Mouse (Mus musculus): Measurements from ENCODE around the gene Gapdhs.
"Not testable (repeated sequence)": the region's sequence is repeated elsewhere in the genome, so short reads cannot be mapped to it uniquely, and the experiment has no call there.

Gene Gapdhs

DNA sequence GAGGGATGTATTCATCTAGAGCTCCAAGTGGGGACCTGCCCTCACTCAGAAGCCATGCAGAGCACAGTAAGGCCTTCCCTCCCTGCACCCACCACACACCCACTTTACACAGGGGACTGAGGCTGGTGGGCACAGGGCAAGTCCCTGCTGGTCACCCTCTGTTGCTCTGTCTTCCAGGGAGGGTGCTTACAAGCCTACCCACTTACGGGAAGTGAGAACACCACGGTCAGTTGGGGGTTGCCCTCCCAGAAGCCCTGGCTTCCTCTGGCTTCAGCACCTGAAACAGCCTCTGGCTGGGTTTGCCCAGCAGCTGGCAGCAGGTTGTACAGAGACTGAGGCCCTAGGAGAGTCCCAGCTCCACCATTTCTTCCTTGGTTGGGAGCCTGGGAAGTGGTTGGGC is 911 bp downstream of the Gapdhs start:
- not testable (repeated sequence) for DNase-seq

DNA sequence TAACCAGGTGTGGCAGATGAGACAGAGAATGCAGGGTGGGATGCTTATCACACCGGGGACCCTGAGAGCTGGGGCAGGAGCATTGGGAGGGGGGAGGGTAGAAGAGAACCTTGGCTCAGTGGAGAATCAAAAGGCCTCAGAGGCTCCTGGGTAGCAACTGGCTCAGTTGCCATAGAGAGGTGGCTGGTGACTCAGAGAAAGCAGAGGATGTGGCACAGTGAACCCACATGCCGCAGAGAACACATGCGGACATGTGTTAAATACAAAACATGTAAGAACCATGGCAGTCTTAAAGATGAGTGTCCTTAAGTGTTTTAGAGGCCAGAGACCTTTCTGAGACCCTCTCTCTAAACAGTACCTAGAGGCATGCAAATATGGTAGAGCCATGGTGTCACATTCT is 7.3 kb downstream of the Gapdhs start:
- DNase-seq: no peak

DNA sequence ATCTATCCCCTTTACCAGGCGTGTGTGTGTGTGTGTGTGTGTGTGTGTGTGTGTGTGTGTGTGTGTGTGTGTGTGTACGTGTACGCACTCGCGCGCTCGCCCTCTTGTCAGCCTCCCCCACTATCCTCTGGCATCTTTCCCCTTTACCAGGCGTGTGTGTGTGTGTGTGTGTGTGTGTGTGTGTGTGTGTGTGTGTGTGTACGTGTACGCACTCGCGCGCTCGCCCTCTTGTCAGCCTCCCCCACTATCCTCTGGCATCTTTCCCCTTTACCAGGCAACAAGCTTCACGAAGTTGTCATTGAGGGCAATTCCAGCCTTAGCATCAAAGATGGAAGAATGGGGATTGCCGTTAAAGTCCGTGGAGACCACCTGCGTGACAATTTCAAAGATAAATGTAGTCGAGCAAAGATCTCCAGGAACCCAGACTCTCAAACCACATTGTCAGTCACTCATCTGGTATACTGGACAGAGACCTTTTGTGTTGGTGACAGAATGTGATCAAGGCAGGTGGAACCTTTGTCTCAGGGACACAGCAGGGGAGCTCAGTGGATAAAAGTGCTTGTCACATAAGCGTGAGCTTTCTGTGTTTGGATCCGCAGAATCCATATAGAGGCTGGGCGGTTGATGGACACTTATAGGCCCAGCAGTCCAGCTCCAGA is 13.3 kb downstream of the Gapdhs start:
- not testable (repeated sequence) for DNase-seq

DNA sequence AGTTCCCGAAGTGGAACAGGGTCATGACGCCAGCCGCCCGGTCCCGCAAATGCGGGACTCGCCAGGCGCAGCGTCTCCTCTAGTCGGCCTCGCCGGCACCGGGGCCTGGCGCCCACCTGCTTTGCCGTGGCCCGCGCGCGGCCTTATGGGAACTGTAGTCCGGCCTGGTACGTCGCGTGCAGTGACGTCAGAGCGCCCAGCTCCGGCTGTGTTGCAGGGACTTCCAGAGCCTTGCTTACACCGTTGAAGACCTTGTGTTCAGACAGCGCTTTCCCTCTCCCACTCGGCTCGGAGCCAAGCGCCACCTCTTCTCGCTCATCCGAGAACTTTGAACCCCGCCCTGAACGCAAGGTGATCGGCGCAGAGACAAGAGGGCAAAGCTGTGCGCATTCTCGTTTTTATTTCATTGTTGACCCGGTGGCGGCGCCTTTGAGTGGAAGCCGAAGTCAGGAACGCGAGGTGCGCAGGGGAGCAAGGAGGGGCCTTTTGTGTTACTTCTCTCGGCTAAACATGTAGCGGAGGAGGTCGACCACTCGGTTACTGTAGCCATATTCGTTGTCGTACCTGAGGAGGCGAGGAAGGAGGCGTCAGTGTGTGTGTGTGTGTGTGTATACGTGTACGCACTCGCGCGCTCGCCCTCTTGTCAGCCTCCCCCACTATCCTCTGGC is 14.0 kb downstream of the Gapdhs start, which contains the start of gene Tmem147:
Gene Tmem147, minus strand, starts transcription at position 145 of the 668 bp plus-strand sequence.
- DNase-seq: peak; percentile 92

DNA sequence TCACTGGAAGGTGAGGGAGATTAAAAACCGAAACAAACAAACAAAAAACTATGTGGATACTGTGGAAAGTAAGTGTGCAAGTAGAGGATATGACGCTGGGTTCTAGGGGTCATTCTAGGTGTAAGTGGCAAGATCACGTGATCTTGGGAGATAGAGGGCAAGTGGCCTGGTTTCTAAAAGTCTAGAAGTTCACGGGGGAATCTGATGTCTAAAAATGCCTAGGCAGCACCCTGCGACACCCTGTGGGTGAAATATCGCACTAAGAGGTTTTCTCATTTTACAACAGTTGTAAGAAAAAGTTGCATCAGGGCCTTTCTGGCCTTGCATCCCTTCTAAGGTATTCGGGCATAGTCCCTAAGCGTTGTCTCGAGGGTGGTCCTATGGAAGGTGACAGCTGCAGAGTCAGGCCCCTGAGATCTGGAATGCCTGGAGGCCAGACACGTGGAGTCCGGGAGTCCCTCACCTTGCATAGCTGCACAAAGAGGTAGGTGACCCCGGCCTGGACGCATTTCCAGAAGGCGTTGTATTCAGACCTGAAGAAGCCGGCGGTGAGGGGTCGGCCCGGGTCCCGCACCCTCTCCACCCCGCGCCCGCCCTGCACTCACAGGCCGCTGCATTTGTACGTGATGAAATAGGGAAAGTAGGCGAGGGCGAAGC is 14.6 kb downstream of the Gapdhs start:
- no peak for DNase-seq

DNA sequence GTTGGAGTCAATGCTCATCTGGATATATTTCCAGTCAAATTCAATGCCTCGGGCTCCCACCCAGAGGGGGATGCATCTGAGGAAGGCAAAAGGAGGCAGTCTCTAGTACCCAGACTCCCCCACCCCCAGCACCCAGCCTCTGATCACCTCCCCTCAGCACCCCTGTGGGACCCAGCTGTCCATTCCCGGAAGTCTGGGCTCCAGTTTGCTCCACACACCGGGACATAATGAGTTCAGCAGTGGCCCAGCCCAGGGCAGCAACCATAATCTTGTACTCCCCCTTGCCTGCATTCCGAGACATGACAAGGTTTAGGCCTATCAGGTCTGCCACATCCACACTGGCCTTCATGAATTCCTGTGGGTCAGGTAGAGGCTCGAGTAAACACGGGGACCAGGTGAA is 15.3 kb downstream of the Gapdhs start:
- DNase-seq: no peak

DNA sequence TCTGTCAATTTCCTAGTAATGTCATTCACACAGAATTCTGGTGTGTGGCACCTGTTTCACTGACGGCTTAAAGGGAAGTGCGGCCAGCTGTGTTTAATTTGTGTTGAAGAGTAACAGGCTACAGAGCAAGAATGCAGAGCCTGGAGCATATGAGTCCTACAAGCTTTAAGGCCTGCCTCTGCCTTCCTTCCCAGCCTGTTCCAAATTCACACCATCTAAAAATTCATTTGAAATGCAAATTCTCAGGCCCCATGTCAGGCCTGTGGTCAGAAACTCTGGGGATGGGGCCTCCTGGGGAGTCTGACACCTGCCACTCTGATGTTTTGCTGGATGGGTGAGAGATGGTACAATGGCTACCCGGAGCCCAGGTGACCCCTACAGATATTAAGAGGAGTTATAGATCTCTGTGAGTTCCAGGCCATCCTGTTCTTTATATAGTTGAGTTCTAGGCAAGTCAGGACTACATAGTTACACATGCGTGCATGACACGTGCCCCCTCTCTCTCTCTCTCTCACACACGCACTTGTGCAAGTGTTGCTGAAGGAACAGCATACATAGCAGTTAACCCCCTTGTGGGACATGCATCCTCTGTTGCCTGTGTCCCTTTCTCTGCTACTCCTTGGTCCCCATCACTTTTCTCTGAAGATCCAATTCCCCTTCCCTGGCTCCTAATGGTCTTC is 20.1 kb downstream of the Gapdhs start:
- no peak for DNase-seq

DNA sequence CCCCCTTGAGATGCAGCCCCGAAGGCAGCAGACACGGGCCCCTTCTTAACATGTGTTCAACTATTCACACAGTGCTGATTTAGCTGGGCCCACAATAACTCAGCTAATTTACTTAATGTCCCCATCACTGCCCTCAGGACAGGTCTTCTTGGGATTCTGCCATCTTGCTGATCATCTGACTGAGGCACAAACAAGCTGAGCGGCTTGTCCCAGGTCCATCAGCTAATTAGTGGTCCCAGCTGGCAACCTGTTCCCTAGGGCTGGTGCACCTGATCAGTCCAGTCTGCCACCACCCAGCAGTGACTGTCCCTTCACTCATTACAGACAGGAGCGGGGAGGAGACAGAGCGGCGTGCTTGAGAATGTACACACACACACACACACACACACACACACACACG is 22.2 kb downstream of the Gapdhs start:
- DNase-seq: no peak

DNA sequence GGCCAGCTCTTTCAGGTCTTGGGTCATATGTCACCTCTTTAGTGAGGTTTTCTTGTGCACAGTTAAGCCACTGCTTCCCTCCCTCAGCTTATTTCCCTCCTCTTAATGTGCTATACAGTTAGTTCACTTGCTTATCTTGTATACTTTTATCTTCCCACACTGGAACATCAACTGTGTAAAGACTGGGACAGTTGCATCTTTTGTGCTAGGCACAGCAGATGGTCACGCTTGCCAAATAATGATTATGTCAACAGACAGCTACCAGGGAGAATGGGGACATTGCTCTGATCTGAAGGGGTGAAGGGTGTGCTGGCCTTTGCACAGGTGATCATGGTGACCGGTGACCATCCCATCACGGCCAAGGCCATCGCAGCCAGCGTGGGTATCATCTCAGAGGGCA is 23.8 kb downstream of the Gapdhs start:
- no peak for DNase-seq

DNA sequence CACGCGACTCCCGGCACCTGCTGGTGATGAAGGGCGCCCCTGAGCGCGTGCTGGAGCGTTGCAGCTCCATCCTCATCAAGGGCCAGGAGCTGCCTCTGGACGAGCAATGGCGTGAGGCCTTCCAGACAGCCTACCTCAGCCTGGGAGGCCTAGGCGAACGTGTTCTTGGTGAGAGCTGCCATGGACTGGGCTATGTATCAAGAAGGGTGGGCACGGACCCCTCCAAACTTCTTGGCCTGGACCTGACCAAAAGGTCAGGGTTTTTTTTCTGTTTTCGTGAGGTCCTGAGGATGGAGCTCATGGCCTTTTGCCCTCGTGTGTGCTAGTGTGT is 25.8 kb downstream of the Gapdhs start:
- DNase-seq: no peak

DNA sequence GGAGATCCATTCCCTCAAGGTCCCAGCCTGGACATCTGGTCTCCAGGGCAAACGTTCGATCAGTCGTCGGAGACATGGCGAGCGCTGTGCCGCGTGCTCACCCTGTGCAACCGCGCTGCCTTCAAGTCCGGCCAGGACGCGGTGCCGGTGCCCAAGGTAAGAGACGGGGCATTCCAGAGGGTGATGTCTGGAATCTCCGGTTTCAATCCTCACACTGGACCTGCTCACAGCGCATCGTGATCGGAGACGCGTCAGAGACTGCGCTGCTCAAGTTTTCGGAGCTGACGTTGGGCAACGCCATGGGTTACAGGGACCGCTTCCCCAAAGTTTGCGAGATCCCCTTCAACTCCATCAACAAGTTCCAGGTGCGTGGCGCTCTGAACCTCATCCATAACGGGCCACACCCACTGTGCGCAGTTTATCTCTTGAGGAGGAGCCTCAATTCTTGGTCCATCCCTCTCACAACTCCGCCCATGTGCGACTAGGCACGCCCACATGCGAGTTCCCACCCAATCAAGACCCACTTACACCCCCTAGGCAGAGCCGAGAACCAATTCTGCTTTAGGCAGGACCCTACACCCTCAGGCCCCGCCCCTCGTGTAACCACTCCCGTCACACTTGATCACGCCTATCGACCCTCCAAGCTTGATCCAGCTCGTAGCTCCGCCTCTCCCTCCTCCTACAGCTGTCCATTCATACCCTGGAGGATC is 26.3 kb downstream of the Gapdhs start:
- DNase-seq: no peak

DNA sequence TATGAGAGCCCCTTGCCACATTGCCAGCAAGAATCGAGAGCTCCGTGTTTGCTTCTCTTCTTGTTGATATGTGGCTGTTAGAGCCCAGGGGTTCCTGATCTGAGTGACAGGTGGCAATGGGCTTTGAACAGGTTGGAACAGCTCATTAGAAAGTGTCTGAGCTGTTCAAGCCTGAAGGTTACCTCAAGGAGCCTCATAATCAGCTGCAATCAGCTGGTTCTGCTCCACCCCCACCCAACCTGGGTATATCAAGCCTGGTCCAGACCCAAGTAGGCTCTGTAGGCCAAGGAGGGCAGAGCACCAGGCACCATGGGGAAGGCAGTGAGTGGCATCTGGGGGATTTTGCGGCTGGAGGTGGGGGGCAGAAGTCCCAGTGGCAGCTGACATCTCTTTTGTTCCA is 31.5 kb downstream of the Gapdhs start, which contains the start of gene Atp4a:
Gene Atp4a, plus strand, starts transcription at position 268 of the 400 bp plus-strand sequence.
- DNase-seq: no peak

DNA sequence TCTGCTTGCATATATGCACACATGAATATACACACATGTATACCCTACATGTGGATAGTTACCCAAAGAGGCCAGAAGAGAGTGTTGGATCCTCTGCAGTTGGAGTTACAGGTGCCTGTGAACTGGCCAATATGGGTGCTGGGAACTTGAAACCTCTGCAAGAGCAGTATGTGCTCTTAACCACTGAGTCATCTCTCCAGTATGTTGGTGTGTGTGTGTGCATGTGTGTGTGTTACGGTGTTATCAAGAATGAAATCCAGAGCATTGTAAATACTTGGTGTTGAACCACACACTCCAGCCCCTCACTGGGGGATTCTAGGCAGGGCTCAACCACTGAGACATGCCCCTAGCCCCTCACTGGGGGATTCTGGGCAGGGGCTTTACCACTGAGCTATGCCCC is 36.0 kb downstream of the Gapdhs start:
- no peak for DNase-seq

DNA sequence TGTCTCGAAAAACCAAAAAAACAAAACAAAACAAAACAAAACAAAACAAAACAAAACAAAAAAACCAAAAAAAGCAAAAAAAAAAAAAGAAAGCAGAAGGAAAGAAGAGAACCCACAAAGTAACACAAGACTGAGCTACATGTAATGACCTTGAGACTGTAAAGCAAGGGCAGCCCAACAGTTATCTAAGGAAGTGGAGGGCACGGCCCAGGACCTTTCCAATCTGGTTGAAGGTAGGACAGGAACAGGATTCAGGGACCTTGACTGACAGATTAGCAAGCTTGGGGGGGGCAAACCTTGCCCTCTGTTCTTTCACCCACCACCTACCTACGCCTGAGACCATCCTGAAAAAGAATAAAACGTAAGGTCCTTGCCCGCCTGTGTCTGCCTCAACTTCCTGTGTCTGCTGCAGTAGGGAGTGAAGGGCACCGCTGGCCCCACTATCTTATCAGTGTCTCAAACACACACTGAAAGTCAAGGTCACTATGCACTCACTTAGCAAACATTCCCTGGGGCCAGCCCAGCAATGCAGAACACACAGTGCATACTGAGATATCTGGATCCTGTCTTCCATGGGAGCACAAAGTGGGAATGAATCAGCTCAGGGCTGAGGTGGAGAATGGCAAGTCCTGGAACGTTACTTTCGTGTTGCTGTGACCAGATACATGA is 37.1 kb downstream of the Gapdhs start:
- DNase-seq: no peak

DNA sequence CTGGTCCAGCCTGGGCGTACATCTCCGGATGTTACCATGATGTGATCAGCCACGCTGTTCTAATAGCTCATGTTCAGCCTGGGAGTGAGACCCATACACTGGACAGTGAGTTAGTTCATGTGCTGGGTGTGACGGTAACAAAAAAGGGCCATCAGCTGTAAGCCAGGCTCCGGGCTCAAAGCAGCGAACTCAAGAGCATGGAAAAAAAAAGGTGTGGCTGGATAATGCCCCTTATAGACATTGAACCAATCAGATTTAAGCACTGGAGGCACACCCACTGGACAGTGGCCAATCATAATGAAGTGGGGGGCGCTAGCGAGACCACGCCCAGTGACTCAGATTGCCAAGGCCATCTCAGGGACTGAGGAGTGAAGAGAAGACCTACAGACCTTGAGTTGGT is 44.9 kb downstream of the Gapdhs start, which contains the start of gene 2200002J24Rik:
Gene 2200002J24Rik, plus strand, starts transcription at position 338 of the 400 bp plus-strand sequence.
- DNase-seq: no peak

DNA sequence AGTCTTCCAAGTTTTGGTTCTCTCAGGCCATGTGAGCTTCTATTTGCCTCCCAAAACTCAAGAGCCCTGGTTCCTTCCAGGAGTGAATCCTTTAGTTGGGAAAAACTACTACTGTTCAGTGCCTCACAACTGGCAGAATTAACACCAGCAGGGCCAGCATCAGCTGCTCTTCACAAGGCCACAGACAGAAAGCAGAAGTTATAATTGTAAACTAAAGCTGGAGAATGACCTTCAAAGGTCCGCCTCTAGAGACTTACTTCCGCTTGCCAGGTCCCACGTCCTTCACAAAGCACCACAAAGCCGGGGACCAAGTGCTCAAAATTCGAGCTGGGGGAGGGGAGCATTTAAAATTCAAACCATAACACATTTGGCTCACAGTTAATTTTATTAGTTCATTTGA is 45.4 kb downstream of the Gapdhs start:
- DNase-seq: no peak

DNA sequence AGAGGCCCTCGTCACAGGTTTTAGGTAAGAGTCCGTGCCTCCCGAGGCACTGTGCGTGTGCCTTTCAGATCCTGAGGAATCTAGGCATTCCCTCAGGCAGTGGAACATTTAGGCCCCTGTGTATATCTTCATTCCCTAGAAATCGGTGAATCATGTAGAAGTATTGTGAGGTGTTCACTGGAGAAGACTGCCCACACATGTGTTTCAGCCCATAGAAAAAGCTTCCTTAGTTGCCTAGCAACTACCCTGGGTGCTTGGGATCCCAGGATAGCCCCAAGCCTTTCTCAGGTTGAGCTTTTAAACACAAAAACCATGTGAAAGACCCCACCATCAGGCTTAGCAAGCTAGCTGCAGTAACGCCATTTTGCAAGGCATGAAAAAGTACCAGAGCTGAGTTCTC is 55.2 kb downstream of the Gapdhs start:
- no peak for DNase-seq

DNA sequence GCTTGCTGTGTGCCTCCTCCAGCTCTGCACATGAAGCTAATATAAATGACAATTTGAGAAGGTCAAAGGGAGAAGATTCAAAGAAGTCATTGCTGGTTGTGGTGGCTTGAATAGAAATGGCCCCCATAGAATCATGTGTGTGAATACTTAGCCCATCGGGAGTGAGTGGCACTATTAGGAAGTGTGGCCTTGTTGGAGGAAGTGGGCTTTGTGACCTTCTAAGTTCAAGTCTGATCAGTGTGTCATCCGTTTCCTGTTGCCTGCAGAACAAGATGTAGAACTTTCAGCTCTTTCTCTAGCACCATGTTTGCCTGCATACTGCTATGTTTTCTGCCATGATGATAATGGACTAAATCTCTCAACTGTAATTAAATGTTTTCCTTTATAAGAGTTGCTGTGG is 60.1 kb downstream of the Gapdhs start:
- no peak for DNase-seq

DNA sequence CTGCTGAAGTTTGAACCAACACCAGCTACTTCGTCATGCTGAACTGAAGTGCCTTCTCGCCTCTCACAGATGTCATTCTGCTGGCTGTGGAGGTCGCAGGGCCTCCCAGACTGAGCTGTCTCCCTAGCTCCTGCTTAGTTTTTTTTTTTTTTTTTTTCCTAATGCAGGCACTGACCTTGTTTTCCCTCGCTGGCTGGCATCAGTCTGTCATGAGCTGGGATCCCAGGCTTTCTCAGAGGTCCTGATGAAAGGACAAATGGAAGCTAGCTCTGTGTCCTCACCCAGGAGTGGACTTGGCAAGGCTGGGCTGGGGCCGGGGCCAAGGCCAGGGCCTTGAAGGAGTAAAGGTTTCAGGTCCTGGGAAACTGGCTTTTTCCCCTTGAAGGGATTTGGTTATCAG is 61.6 kb downstream of the Gapdhs start:
- DNase-seq: no peak

All from cerebellum, adult 11 months (tissue).